Mouse (Mus musculus): Measurements from ENCODE around the gene Camk1d. TPM values are rescaled to one million over a fixed set of nuclear protein-coding genes. Genes with fewer than 3 reads are reported as not detected.

Gene Camk1d
- polyA plus RNA-seq, 1 experiment from 2014 or later: 11.3 TPM

- H3K9me3 ChIP-seq (replicated peaks; ENCODE audit: control insufficient read depth, low read length): no peaks in the 10 kb centered on the region
- H3K36me3 ChIP-seq (ENCODE audit: control insufficient read depth, insufficient read depth, low read length): no peaks in the 10 kb centered on the region
- H3K9ac ChIP-seq (ENCODE audit: low read length): no peak overlapping the region
- no peak for ATAC-seq (ENCODE audit: insufficient read depth, low FRiP score)
- no peak overlapping the region for H3K4me3 ChIP-seq (replicated peaks; ENCODE audit: low read length)
- H3K4me1 ChIP-seq (ENCODE audit: control insufficient read depth, insufficient read depth, low read length): no peaks in the 10 kb centered on the region; the same call in 1 of the 2 replicates
- H3K27ac ChIP-seq (ENCODE audit: low read length): no peak overlapping the region
- no peak overlapping the region for H3K4me2 ChIP-seq (ENCODE audit: low read depth, low read length)
- WGBS: 83% methylated on average over 1 of the region's 1 CpGs
- H3K27me3 ChIP-seq (ENCODE audit: control insufficient read depth, insufficient read depth, low read length): no peaks in the 10 kb centered on the region
These were observed 26.6 kb upstream of the Camk1d start for GRCm38 (mm10) chr2:5740913-5741312.

DNA sequence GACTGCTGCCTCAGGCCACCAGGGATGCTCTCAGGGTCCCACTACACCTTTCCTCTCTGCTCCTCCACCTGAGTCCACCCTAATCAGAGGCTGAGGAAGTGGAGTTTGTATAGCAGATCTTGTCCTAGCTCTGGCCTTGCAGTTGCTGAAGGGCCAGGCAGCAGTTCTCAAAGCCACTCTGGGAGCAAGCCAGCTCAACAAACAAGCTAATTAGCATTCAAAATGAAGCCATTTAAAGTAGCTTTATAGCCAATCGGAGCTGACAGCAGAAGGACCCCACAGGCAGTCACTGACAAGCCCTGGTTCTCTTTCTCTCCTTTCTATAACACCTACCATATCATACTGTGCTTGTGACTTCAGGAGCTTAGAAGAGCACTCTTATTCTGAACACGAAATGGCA lies 21.6 kb upstream of the Camk1d start:
- H3K9ac ChIP-seq (ENCODE audit: low read length): no peak overlapping the region
- H3K27ac ChIP-seq (ENCODE audit: low read length): no peak overlapping the region
- H3K4me2 ChIP-seq (ENCODE audit: low read depth, low read length): no peak overlapping the region
- 45% methylated on average over 2 of the region's 2 CpGs for WGBS
- no peaks in the 10 kb centered on the region for H3K4me1 ChIP-seq (ENCODE audit: control insufficient read depth, insufficient read depth, low read length)
- no peaks in the 10 kb centered on the region for H3K27me3 ChIP-seq (ENCODE audit: control insufficient read depth, insufficient read depth, low read length)
- H3K36me3 ChIP-seq (ENCODE audit: control insufficient read depth, insufficient read depth, low read length): no peaks in the 10 kb centered on the region
- H3K4me3 ChIP-seq (replicated peaks; ENCODE audit: low read length): no peak overlapping the region
- H3K9me3 ChIP-seq (replicated peaks; ENCODE audit: control insufficient read depth, low read length): no peaks in the 10 kb centered on the region
- ATAC-seq (ENCODE audit: insufficient read depth, low FRiP score): no peak

GRCm38 (mm10) chr2:5733300-5734085 lies 19.2 kb upstream of the Camk1d start:
- no peaks in the 10 kb centered on the region for H3K27me3 ChIP-seq (ENCODE audit: control insufficient read depth, insufficient read depth, low read length)
- H3K4me1 ChIP-seq (ENCODE audit: control insufficient read depth, insufficient read depth, low read length): peaks cover 4% of the 10 kb centered on the region; the same call in 1 of the 2 replicates
- ATAC-seq (ENCODE audit: insufficient read depth, low FRiP score): no peak
- H3K27ac ChIP-seq (ENCODE audit: low read length): no peak overlapping the region
- no peak overlapping the region for H3K9ac ChIP-seq (ENCODE audit: low read length)
- WGBS: 60% methylated on average over 3 of the region's 3 CpGs
- H3K4me3 ChIP-seq (replicated peaks; ENCODE audit: low read length): no peak overlapping the region
- no peaks in the 10 kb centered on the region for H3K9me3 ChIP-seq (replicated peaks; ENCODE audit: control insufficient read depth, low read length)
- no peaks in the 10 kb centered on the region for H3K36me3 ChIP-seq (ENCODE audit: control insufficient read depth, insufficient read depth, low read length)
- H3K4me2 ChIP-seq (ENCODE audit: low read depth, low read length): no peak overlapping the region

DNA sequence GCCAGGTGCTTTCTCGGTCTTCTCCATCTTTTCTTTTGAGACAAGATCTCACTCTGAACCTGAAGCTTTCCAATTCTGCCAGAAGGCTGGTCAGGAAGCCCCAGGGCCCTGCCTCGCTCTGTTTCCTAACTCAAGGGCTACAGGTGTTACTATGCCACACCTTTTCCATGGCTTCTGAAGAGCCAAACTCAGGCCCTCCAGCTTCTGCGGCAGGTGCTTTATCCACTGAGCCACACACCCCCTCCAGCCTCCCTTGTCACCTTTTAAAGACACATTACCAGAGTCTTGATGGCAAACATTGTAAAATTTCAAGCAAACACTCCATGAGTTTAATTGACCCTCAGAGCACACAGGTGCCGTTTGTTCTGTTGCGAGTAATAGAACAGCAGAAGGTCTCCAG lies 17.7 kb upstream of the Camk1d start:
- H3K36me3 ChIP-seq (ENCODE audit: control insufficient read depth, insufficient read depth, low read length): no peaks in the 10 kb centered on the region
- no peaks in the 10 kb centered on the region for H3K27me3 ChIP-seq (ENCODE audit: control insufficient read depth, insufficient read depth, low read length)
- no peak for ATAC-seq (ENCODE audit: insufficient read depth, low FRiP score)
- no peak overlapping the region for H3K4me2 ChIP-seq (ENCODE audit: low read depth, low read length)
- H3K9ac ChIP-seq (ENCODE audit: low read length): no peak overlapping the region
- WGBS: 78% methylated on average over 5 of the region's 5 CpGs
- no peak overlapping the region for H3K27ac ChIP-seq (ENCODE audit: low read length)
- H3K9me3 ChIP-seq (replicated peaks; ENCODE audit: control insufficient read depth, low read length): no peaks in the 10 kb centered on the region
- no peak overlapping the region for H3K4me3 ChIP-seq (replicated peaks; ENCODE audit: low read length)
- peaks cover 4% of the 10 kb centered on the region; the same call in 1 of the 2 replicates for H3K4me1 ChIP-seq (ENCODE audit: control insufficient read depth, insufficient read depth, low read length)

DNA sequence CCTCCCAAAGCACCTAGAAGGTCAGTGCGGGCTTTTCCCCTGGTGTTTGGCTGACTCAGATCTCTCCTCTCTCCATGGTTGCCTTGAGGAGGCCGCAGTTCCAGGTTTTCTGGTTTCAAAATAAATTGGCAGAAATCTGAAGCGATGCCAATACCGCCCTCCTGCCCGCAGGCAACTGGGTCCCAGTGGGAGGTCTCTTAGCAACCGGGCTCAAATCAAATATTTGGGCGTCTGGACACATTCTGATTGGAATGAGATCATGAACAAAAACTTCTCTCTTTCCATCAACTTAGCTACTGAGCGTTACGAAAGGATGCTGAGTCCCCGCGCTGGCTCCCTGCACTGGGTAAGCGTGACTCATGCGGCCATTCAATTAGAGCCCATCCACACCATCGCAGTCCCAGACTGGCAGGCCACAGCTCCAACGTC lies 16.1 kb upstream of the Camk1d start:
- ATAC-seq (ENCODE audit: insufficient read depth, low FRiP score): peak; percentile 37; the same call in 1 of the 2 replicates
- H3K4me1 ChIP-seq (ENCODE audit: control insufficient read depth, insufficient read depth, low read length): peaks cover 4% of the 10 kb centered on the region; the same call in 1 of the 2 replicates
- 49% methylated on average over 15 of the region's 15 CpGs for WGBS
- H3K9me3 ChIP-seq (replicated peaks; ENCODE audit: control insufficient read depth, low read length): no peaks in the 10 kb centered on the region
- H3K36me3 ChIP-seq (ENCODE audit: control insufficient read depth, insufficient read depth, low read length): no peaks in the 10 kb centered on the region
- H3K4me3 ChIP-seq (replicated peaks; ENCODE audit: low read length): no peak overlapping the region
- peak overlapping the region; percentile 9; the same call in 1 of the 2 replicates for H3K4me2 ChIP-seq (ENCODE audit: low read depth, low read length)
- 0 out of 2 replicates have a peak overlapping the region, but pooled peaks have one; percentile 26 for H3K27ac ChIP-seq (ENCODE audit: low read length)
- no peaks in the 10 kb centered on the region for H3K27me3 ChIP-seq (ENCODE audit: control insufficient read depth, insufficient read depth, low read length)
- no peak overlapping the region for H3K9ac ChIP-seq (ENCODE audit: low read length)

- Histone ChIP-seq H3K9me3 (replicated peaks; ENCODE audit: control insufficient read depth, low read length) (no peaks in the 10 kb centered on the region), H3K36me3 (ENCODE audit: control insufficient read depth, insufficient read depth, low read length) (no peaks in the 10 kb centered on the region), H3K9ac (ENCODE audit: low read length) (no peak overlapping the region), H3K4me1 (ENCODE audit: control insufficient read depth, insufficient read depth, low read length) (peaks cover 4% of the 10 kb centered on the region; the same call in 1 of the 2 replicates), H3K27ac (ENCODE audit: low read length) (0 out of 2 replicates have a peak overlapping the region, but pooled peaks have one; percentile 26), H3K4me2 (ENCODE audit: low read depth, low read length) (peak overlapping the region; percentile 9; the same call in 1 of the 2 replicates), H3K4me3 (replicated peaks; ENCODE audit: low read length) (no peak overlapping the region), H3K27me3 (ENCODE audit: control insufficient read depth, insufficient read depth, low read length) (no peaks in the 10 kb centered on the region)
- no peak for ATAC-seq (ENCODE audit: insufficient read depth, low FRiP score)
- 56% methylated on average over 7 of the region's 7 CpGs for WGBS
These were observed 15.6 kb upstream of the Camk1d start for GRCm38 (mm10) chr2:5729931-5730330.

- peaks cover 2% of the 10 kb centered on the region; the same call in 1 of the 2 replicates for H3K4me1 ChIP-seq (ENCODE audit: control insufficient read depth, insufficient read depth, low read length)
- no peaks in the 10 kb centered on the region for H3K9me3 ChIP-seq (replicated peaks; ENCODE audit: control insufficient read depth, low read length)
- H3K4me2 ChIP-seq (ENCODE audit: low read depth, low read length): no peak overlapping the region
- H3K9ac ChIP-seq (ENCODE audit: low read length): no peak overlapping the region
- no peak for ATAC-seq (ENCODE audit: insufficient read depth, low FRiP score)
- 26% methylated on average over 8 of the region's 8 CpGs for WGBS
- H3K27ac ChIP-seq (ENCODE audit: low read length): no peak overlapping the region
- H3K27me3 ChIP-seq (ENCODE audit: control insufficient read depth, insufficient read depth, low read length): no peaks in the 10 kb centered on the region
- no peak overlapping the region for H3K4me3 ChIP-seq (replicated peaks; ENCODE audit: low read length)
- no peaks in the 10 kb centered on the region for H3K36me3 ChIP-seq (ENCODE audit: control insufficient read depth, insufficient read depth, low read length)
These were observed 10.8 kb upstream of the Camk1d start for GRCm38 (mm10) chr2:5725028-5725701.

DNA sequence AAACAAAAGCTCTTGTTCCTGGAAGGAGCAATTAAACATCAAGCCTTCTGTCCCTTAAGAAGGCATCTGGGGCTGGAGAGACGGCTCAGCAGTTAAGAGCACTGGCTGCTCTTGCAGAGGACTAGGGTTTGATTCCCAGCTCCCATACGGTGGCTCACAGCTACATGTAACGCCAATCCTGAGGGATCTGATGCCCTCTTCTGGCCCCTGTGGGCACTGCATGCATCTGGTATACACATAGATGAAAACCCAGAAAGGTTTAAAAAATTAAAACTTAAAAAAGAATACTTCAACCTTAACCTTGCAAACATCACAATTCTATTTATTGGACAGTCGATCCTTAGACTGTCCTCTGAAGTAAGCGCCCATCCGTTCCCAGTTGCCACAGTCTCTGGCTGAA lies 3.4 kb upstream of the Camk1d start:
- H3K4me2 ChIP-seq (ENCODE audit: low read depth, low read length): no peak overlapping the region
- 0 out of 2 replicates have a peak, but pooled peaks cover 4% of the 10 kb centered on the region for H3K4me1 ChIP-seq (ENCODE audit: control insufficient read depth, insufficient read depth, low read length)
- WGBS: 90% methylated on average over 6 of the region's 6 CpGs
- H3K9me3 ChIP-seq (replicated peaks; ENCODE audit: control insufficient read depth, low read length): peaks cover 6% of the 10 kb centered on the region; the same call in 1 of the 2 replicates
- H3K27me3 ChIP-seq (ENCODE audit: control insufficient read depth, insufficient read depth, low read length): no peaks in the 10 kb centered on the region
- no peaks in the 10 kb centered on the region for H3K36me3 ChIP-seq (ENCODE audit: control insufficient read depth, insufficient read depth, low read length)
- H3K4me3 ChIP-seq (replicated peaks; ENCODE audit: low read length): no peak overlapping the region
- no peak overlapping the region for H3K9ac ChIP-seq (ENCODE audit: low read length)
- H3K27ac ChIP-seq (ENCODE audit: low read length): no peak overlapping the region
- no peak for ATAC-seq (ENCODE audit: insufficient read depth, low FRiP score)

GRCm38 (mm10) chr2:5715544-5715943 lies 1.2 kb upstream of the Camk1d start:
- Histone ChIP-seq H3K27ac (ENCODE audit: low read length) (peak overlapping the region; percentile 81), H3K36me3 (ENCODE audit: control insufficient read depth, insufficient read depth, low read length) (no peaks in the 10 kb centered on the region), H3K9ac (ENCODE audit: low read length) (no peak overlapping the region), H3K27me3 (ENCODE audit: control insufficient read depth, insufficient read depth, low read length) (no peaks in the 10 kb centered on the region), H3K4me1 (ENCODE audit: control insufficient read depth, insufficient read depth, low read length) (0 out of 2 replicates have a peak, but pooled peaks cover 8% of the 10 kb centered on the region), H3K4me2 (ENCODE audit: low read depth, low read length) (peak overlapping the region; percentile 97; the same call in 1 of the 2 replicates), H3K9me3 (replicated peaks; ENCODE audit: control insufficient read depth, low read length) (peaks cover 6% of the 10 kb centered on the region; the same call in 1 of the 2 replicates), H3K4me3 (replicated peaks; ENCODE audit: low read length) (no peak overlapping the region)
- 23% methylated on average over 2 of the region's 2 CpGs for WGBS
- ATAC-seq (ENCODE audit: insufficient read depth, low FRiP score): no peak

Data from stomach, embryonic 16.5 days (tissue).